In the genomic region with DNA sequence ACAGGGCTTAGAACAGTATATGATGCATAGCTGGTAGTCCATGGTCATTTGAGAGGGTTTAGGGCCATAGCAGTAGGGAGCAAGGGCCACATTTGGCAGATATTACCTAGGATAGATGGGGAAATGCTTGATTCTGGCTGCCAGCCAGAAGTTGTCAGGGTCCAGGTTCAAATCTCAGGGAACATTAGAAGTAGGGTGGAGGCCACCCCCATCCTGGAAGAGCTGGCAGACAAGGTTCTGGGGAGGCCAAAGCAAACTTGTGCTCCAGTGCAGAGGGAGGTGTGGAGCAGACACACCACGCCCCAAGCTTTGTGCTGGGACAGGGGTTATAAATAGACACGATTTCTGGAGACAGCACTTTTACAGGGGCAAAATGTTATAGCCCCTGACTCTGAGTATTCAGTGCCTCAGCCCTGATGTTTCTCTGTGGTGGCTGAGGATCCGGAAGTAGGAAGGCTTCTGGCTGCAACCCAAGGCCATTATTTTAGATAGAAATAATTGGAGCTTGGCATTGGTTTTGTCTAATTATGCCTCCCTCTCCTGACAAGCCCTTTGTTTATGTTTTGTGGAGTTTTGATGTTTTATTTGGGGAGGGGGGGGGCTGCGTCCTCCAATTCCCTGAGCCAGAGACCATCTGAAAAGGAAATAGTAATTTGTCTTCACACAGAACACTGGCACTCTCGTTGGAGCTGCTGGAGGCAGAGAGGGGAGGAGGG, we compare ENCODE assay signal across 8 mouse cellular contexts.
A peak's percentile ranks its signal among the peaks of the same experiment; 100 is the strongest.
DNase-seq lines count a peak whose midpoint lies in the region; ATAC-seq lines count a peak whose summit lies in the region.
"Had no signal": no experiment of that assay in that cellular context is flagged by ENCODE, and none has a peak within 500 bp of the region (broad histone marks: within the 10 kb centered on the region; RNA-seq: fewer than 3 reads in every experiment).

No protein-coding gene starts in this region.

- H3K4me3 ChIP-seq in limb, embryonic 12.5 days (replicated peaks), result no peak overlapping the region
- H3K4me3 ChIP-seq in limb, embryonic 10.5 days, result no peak overlapping the region
- H3K4me3 ChIP-seq in forebrain, embryonic 14.5 days (ENCODE audit: low read depth, low read length), result no peak overlapping the region
- 0 out of 2 replicates have a peak overlapping the region, but pooled peaks have one; percentile 3 for H3K4me3 ChIP-seq in hindbrain, embryonic 12.5 days
- peak overlapping the region; percentile 33 for H3K4me3 ChIP-seq in midbrain, embryonic 16.5 days (ENCODE audit: low read depth, low read length)
- H3K4me3 ChIP-seq: liver, embryonic 13.5 days had no signal

- H3K4me1 ChIP-seq in limb, embryonic 12.5 days (replicated peaks), result peaks cover 15% of the 10 kb centered on the region
- peaks cover 15% of the 10 kb centered on the region for H3K4me1 ChIP-seq in limb, embryonic 10.5 days
- peaks cover 8% of the 10 kb centered on the region for H3K4me1 ChIP-seq in forebrain, embryonic 14.5 days (ENCODE audit: control insufficient read depth, insufficient read depth, low read length)
- H3K4me1 ChIP-seq in hindbrain, embryonic 12.5 days, result peaks cover 14% of the 10 kb centered on the region
- H3K4me1 ChIP-seq in midbrain, embryonic 16.5 days (ENCODE audit: control insufficient read depth, insufficient read depth, low read length), result peaks cover 30% of the 10 kb centered on the region
- H3K4me1 ChIP-seq: liver, embryonic 13.5 days had no signal

- no peak overlapping the region for H3K27ac ChIP-seq in limb, embryonic 12.5 days
- H3K27ac ChIP-seq in limb, embryonic 10.5 days, result no peak overlapping the region
- H3K27ac ChIP-seq in forebrain, embryonic 14.5 days (ENCODE audit: low read depth, low read length), result peak overlapping the region; percentile 83
- H3K27ac ChIP-seq in hindbrain, embryonic 12.5 days, result peak overlapping the region; percentile 78
- H3K27ac ChIP-seq in midbrain, embryonic 16.5 days (ENCODE audit: low read length), result peak overlapping the region; percentile 89
- H3K27ac ChIP-seq: liver, embryonic 13.5 days had no signal

- H3K9me3 ChIP-seq in limb, embryonic 12.5 days, result no peaks in the 10 kb centered on the region
- no peaks in the 10 kb centered on the region for H3K9me3 ChIP-seq in limb, embryonic 10.5 days (replicated peaks)
- H3K9me3 ChIP-seq in forebrain, embryonic 14.5 days (replicated peaks; ENCODE audit: control insufficient read depth, low read length), result no peaks in the 10 kb centered on the region
- H3K9me3 ChIP-seq in hindbrain, embryonic 12.5 days (replicated peaks), result no peaks in the 10 kb centered on the region
- H3K9me3 ChIP-seq in midbrain, embryonic 16.5 days (replicated peaks; ENCODE audit: control insufficient read depth, low read length, poor library complexity, severe bottlenecking), result no peaks in the 10 kb centered on the region
- H3K9me3 ChIP-seq: liver, embryonic 13.5 days had no signal

- WGBS in limb, embryonic 12.5 days, result 20% methylated on average over 5 of the region's 5 CpGs
- WGBS in limb, embryonic 10.5 days, result 31% methylated on average over 5 of the region's 5 CpGs
- 13% methylated on average over 5 of the region's 5 CpGs for WGBS in forebrain, embryonic 14.5 days
- 35% methylated on average over 5 of the region's 5 CpGs for WGBS in hindbrain, embryonic 12.5 days
- 33% methylated on average over 5 of the region's 5 CpGs for WGBS in midbrain, embryonic 16.5 days

- no peak overlapping the region for H3K9ac ChIP-seq in limb, embryonic 12.5 days (replicated peaks)
- no peak overlapping the region for H3K9ac ChIP-seq in forebrain, embryonic 14.5 days (ENCODE audit: low read length)
- H3K9ac ChIP-seq in hindbrain, embryonic 12.5 days, result no peak overlapping the region; the same call in 1 of the 2 replicates
- H3K9ac ChIP-seq in midbrain, embryonic 16.5 days (ENCODE audit: low read depth, low read length), result peak overlapping the region; percentile 6; the same call in 1 of the 2 replicates
- H3K9ac ChIP-seq: liver, embryonic 13.5 days had no signal

- 0 out of 2 replicates have a peak, but pooled peaks have one; percentile 8 for ATAC-seq in limb, embryonic 12.5 days (ENCODE audit: insufficient number of reproducible peaks, insufficient read depth, low FRiP score, low TSS enrichment, low read depth)
- ATAC-seq in forebrain, embryonic 14.5 days, result peak; percentile 79; the same call in 1 of the 2 replicates
- ATAC-seq in hindbrain, embryonic 12.5 days (ENCODE audit: low FRiP score), result peak; percentile 18; the same call in 1 of the 2 replicates
- ATAC-seq in midbrain, embryonic 16.5 days, result peak; percentile 26

- no peaks in the 10 kb centered on the region for H3K36me3 ChIP-seq in limb, embryonic 12.5 days
- no peaks in the 10 kb centered on the region for H3K36me3 ChIP-seq in limb, embryonic 10.5 days
- H3K36me3 ChIP-seq in forebrain, embryonic 14.5 days (ENCODE audit: control insufficient read depth, insufficient read depth, low read length), result peaks cover 3% of the 10 kb centered on the region; the same call in 1 of the 2 replicates
- no peaks in the 10 kb centered on the region for H3K36me3 ChIP-seq in hindbrain, embryonic 12.5 days
- H3K36me3 ChIP-seq in midbrain, embryonic 16.5 days (ENCODE audit: control insufficient read depth, insufficient read depth, low read length), result peaks cover 2% of the 10 kb centered on the region; the same call in 1 of the 2 replicates
- H3K36me3 ChIP-seq: liver, embryonic 13.5 days had no signal

- no peak for DNase-seq in limb, embryonic 10.5 days (ENCODE audit: low spot score)
- no peak for DNase-seq in forebrain, embryonic 14.5 days (ENCODE audit: low spot score)
- DNase-seq in natural killer cell, adult 2 months (ENCODE audit: low spot score in 2 of 2), result no peak
- no peak for DNase-seq in ovary, postnatal 10 days (ENCODE audit: low spot score)
- DNase-seq: liver, embryonic 13.5 days had no signal

- H3K4me2 ChIP-seq in limb, embryonic 12.5 days, result peak overlapping the region; percentile 37
- H3K4me2 ChIP-seq in forebrain, embryonic 14.5 days (ENCODE audit: low read length), result peak overlapping the region; percentile 49
- H3K4me2 ChIP-seq in hindbrain, embryonic 12.5 days (replicated peaks), result peak overlapping the region; percentile 32
- H3K4me2 ChIP-seq in midbrain, embryonic 16.5 days (ENCODE audit: low read length), result peak overlapping the region; percentile 59
- H3K4me2 ChIP-seq: liver, embryonic 13.5 days had no signal

- H3K27me3 ChIP-seq in limb, embryonic 12.5 days, result no peaks in the 10 kb centered on the region
- no peaks in the 10 kb centered on the region for H3K27me3 ChIP-seq in limb, embryonic 10.5 days (ENCODE audit: low read depth, poor library complexity, severe bottlenecking)
- no peaks in the 10 kb centered on the region for H3K27me3 ChIP-seq in forebrain, embryonic 14.5 days (replicated peaks; ENCODE audit: control insufficient read depth, insufficient read depth, low read length)
- no peaks in the 10 kb centered on the region for H3K27me3 ChIP-seq in hindbrain, embryonic 12.5 days
- no peaks in the 10 kb centered on the region for H3K27me3 ChIP-seq in midbrain, embryonic 16.5 days (ENCODE audit: control insufficient read depth, insufficient read depth, low read depth, low read length)
- H3K27me3 ChIP-seq: liver, embryonic 13.5 days had no signal

Comparison
In these comparisons a context has a peak if more than half of its experiments do, and no peak if none do; other contexts are left out.
1. ATAC-seq: peak in every context shown above with its lines; median percentile 79 in forebrain, embryonic 14.5 days; 26 in midbrain, embryonic 16.5 days; 18 in hindbrain, embryonic 12.5 days; 8 in limb, embryonic 12.5 days.
2. H3K27ac ChIP-seq: peak in forebrain, embryonic 14.5 days (single experiment), hindbrain, embryonic 12.5 days (single experiment) and midbrain, embryonic 16.5 days (single experiment); none in limb, embryonic 12.5 days (single experiment) and limb, embryonic 10.5 days (single experiment).
3. H3K4me3 ChIP-seq: peak in hindbrain, embryonic 12.5 days (single experiment) and midbrain, embryonic 16.5 days (single experiment); none in limb, embryonic 12.5 days (single experiment), limb, embryonic 10.5 days (single experiment) and forebrain, embryonic 14.5 days (single experiment).
4. Peak in every context shown above with its lines, with median percentiles within 50 percentile points of each other: H3K4me2 ChIP-seq.